Mouse (Mus musculus) cerebellum, adult (tissue): Measurements from ENCODE around the gene Adgrl2.

Experiments used
- ATAC-seq: cut with Nextera tagmentation; 2 replicates; pipeline ENCODE4 v1.9.2; 2017; ENCODE audit warnings: mild to moderate bottlenecking, moderate library complexity, mixed read lengths; ENCODE audit not compliant: insufficient number of reproducible peaks, low FRiP score, low TSS enrichment

Gene Adgrl2

GRCm38 (mm10) chr3:148990531-148991003 lies at the start of gene Adgrl2:
TSS of gene Adgrl2 (minus strand) at chr3:148990555.
- ATAC-seq, result no peak

GRCm38 (mm10) chr3:149038771-149039170 lies 48.4 kb upstream of the Adgrl2 start:
- no peak for ATAC-seq

GRCm38 (mm10) chr3:149019925-149020324 lies 29.6 kb upstream of the Adgrl2 start:
- ATAC-seq, result no peak

- no peak for ATAC-seq
Observed at GRCm38 (mm10) chr3:149009311-149009710, 19.0 kb upstream of the Adgrl2 start.

GRCm38 (mm10) chr3:149008634-149009023 lies 18.3 kb upstream of the Adgrl2 start:
- no peak for ATAC-seq

GRCm38 (mm10) chr3:149007860-149008633 lies 17.7 kb upstream of the Adgrl2 start:
- ATAC-seq, result no peak

GRCm38 (mm10) chr3:149001364-149001763 lies 11.0 kb upstream of the Adgrl2 start:
- ATAC-seq, result no peak

- no peak for ATAC-seq
Observed at GRCm38 (mm10) chr3:148998661-148999060, 8.3 kb upstream of the Adgrl2 start.

GRCm38 (mm10) chr3:148991056-148991455 lies 701 bp upstream of the Adgrl2 start:
- ATAC-seq, result no peak

GRCm38 (mm10) chr3:148989818-148990530 lies 381 bp downstream of the Adgrl2 start:
- ATAC-seq, result peak; percentile 13; the same call in 1 of the 2 replicates

GRCm38 (mm10) chr3:148988996-148989817 lies 1.1 kb downstream of the Adgrl2 start:
- ATAC-seq, result peak; percentile 70

GRCm38 (mm10) chr3:148988293-148988995 lies 1.9 kb downstream of the Adgrl2 start:
- 0 out of 2 replicates have a peak, but pooled peaks have one; percentile 9 for ATAC-seq

GRCm38 (mm10) chr3:148987591-148988292 lies 2.6 kb downstream of the Adgrl2 start:
- ATAC-seq, result peak; percentile 41

- 0 out of 2 replicates have a peak, but pooled peaks have one; percentile 1 for ATAC-seq
Observed at GRCm38 (mm10) chr3:148986894-148987590, 3.3 kb downstream of the Adgrl2 start.

- no peak for ATAC-seq
Observed at GRCm38 (mm10) chr3:148986296-148986893, 4.0 kb downstream of the Adgrl2 start.

GRCm38 (mm10) chr3:148984326-148984725 lies 6.0 kb downstream of the Adgrl2 start:
- ATAC-seq, result no peak

- no peak for ATAC-seq
Observed at GRCm38 (mm10) chr3:148982370-148982769, 8.0 kb downstream of the Adgrl2 start.

GRCm38 (mm10) chr3:148981776-148982175 lies 8.6 kb downstream of the Adgrl2 start:
- ATAC-seq, result no peak
